Mouse (Mus musculus) heart, adult 2 months (tissue): Measurements from ENCODE around the gene Zfp13.

ENCODE experiments used
- CTCF ChIP-seq: fragments of 200-600 bp; IDR thresholded peaks from 2 replicates; pipeline ENCODE4 v1.8.1; 2022; ENCODE audit warnings: antibody characterized with exemption, mild to moderate bottlenecking, moderate library complexity
- POLR2A ChIP-seq: fragments of 200-500 bp; IDR thresholded peaks from 2 replicates; pipeline ENCODE4 v1.6.1; 2011; ENCODE audit warnings: mild to moderate bottlenecking, low read depth, low read length, control low read depth; ENCODE audit not compliant: insufficient read depth

- TF ChIP-seq POLR2A: no peak
- no peak for TF ChIP-seq CTCF
Measured at GRCm38 (mm10) chr17:23548615-23549014, 50.7 kb downstream of the Zfp13 start.
